8 mouse cellular contexts compared by ENCODE assay signal in genomic region chr14:61650291-61650960, GRCm38 (mm10). TPM values are rescaled to one million over a fixed set of nuclear protein-coding genes. Genes with fewer than 3 reads are reported as not detected.
DNase-seq lines count a peak whose midpoint lies in the region; ATAC-seq and TF ChIP-seq lines count a peak whose summit lies in the region.

No protein-coding gene starts in this region.

- H3K4me3 ChIP-seq in gastrocnemius, adult 2 months = 0 out of 2 replicates have a peak overlapping the region, but pooled peaks have one; percentile 90
- H3K4me3 ChIP-seq in thymus, adult 2 months (ENCODE audit: control insufficient read depth, insufficient read depth, low read length) = no peak overlapping the region
- H3K4me3 ChIP-seq in macrophage (ENCODE audit: inconsistent target) = peak overlapping the region; percentile 53; the same call in 1 of the 2 replicates

- H3K79me2 ChIP-seq in macrophage (ENCODE audit: inconsistent target) = peaks cover 90% of the 10 kb centered on the region

- ATAC-seq in inflammation-experienced regulatory T-cells, adult 6 months = no peak

- H3K4me1 ChIP-seq in thymus, adult 2 months (replicated peaks; ENCODE audit: control insufficient read depth, insufficient read depth, low read length) = no peaks in the 10 kb centered on the region

- peak; percentile 72 for TF ChIP-seq CTCF in gastrocnemius, adult 2 months (IDR thresholded peaks at IDR 0.05)
- no peak for TF ChIP-seq CTCF in thymus, adult 2 months (IDR thresholded peaks at IDR 0.05; ENCODE audit: borderline replicate concordance, control insufficient read depth, extremely low read depth, insufficient read depth, low read length, poor library complexity)

- H3K27ac ChIP-seq in gastrocnemius, adult 2 months = peak overlapping the region; percentile 92
- H3K27ac ChIP-seq in thymus, adult 2 months (ENCODE audit: control insufficient read depth, insufficient read depth, low read length) = no peak overlapping the region
- H3K27ac ChIP-seq in macrophage = peak overlapping the region; percentile 87

- no peak for TF ChIP-seq POLR2A in thymus, adult 2 months (IDR thresholded peaks at IDR 0.05; ENCODE audit: control insufficient read depth, extremely low read depth, insufficient read depth, low read length, poor library complexity)

- WGBS in thymus, adult 2 months = 36% methylated on average over 9 of the region's 9 CpGs
- WGBS in macrophage (ENCODE audit: missing documents) = 15% methylated on average over 9 of the region's 9 CpGs

- no peak for DNase-seq in gastrocnemius, adult 2 months
- DNase-seq in gastrocnemius, postnatal 14 days = no peak
- DNase-seq in thymus, adult 2 months = peak; percentile 53
- no peak for DNase-seq in thymus, adult 18-20 months
- peak; percentile 71 for DNase-seq in embryo, embryonic 10.5 days (ENCODE audit: low spot score)
- DNase-seq in layer of hippocampus, adult 18-20 months (ENCODE audit: low spot score in 2 of 2) = peak; percentile 9 to 76

- H3K36me3 ChIP-seq in thymus, adult 2 months (ENCODE audit: control insufficient read depth, insufficient read depth, low read length) = no peaks in the 10 kb centered on the region
- no peaks in the 10 kb centered on the region for H3K36me3 ChIP-seq in macrophage (ENCODE audit: inconsistent target)

- intact Hi-C loops in gastrocnemius, adult 2 months (cut with DNase I) = loop anchor here (2.0 kb wide), 1 partner anchor 392 kb away; no protein-coding TSS in a partner anchor
- intact Hi-C loops in gastrocnemius, postnatal 14 days (cut with DNase I; ENCODE audit: low total_unique reads) = no loop called here

- no peaks in the 10 kb centered on the region for H3K27me3 ChIP-seq in thymus, adult 2 months (ENCODE audit: control insufficient read depth, insufficient read depth, low read length)

RNA-seq across cellular contexts. Expression of gene Kcnrg, which starts 43.2 kb away (rescaled TPM):
- not detected for total RNA-seq in gastrocnemius, adult 2 months (2021)
- total RNA-seq in gastrocnemius, postnatal 14 days (2021) = under 1 TPM; 0.16 to 0.27 TPM
- polyA plus RNA-seq in thymus, adult 2 months (2012; rRNA removed) = 0.11 and 0.28 TPM in 2 replicates
- total RNA-seq in layer of hippocampus, adult 18-20 months (2021) = under 1 TPM; 0.97 to 0.99 TPM
- 1 to 10 TPM in 1 of 26 experiments, under 1 TPM in 13, not detected in 12; 0.33 to 1.2 (median 0.55) TPM for total RNA-seq in macrophage (2018; cell fraction: chromatin; rRNA removed)
- under 1 TPM in 4 of 26 experiments, not detected in 22; 0.06 to 0.15 (median 0.10) TPM for total RNA-seq in macrophage (2018; cell fraction: cytosol; rRNA removed)
- 1 to 10 TPM in 1 of 26 experiments, under 1 TPM in 11, not detected in 14; 0.24 to 1.1 (median 0.43) TPM for total RNA-seq in macrophage (2018; cell fraction: nucleus; rRNA removed)
- polyA plus RNA-seq in macrophage (2018) = not detected in 3 replicates
- under 1 TPM; 0.60 to 0.98 (median 0.91) TPM for polyA plus RNA-seq in inflammation-experienced regulatory T-cells, adult 6 months (2017; shearing (Covaris generic))

RNA-seq across cellular contexts. Expression of gene Trim13, which starts 52.4 kb away (rescaled TPM):
- total RNA-seq in gastrocnemius, adult 2 months (2021) = 1 to 10 TPM; 6.6 to 8.5 TPM
- total RNA-seq in gastrocnemius, postnatal 14 days (2021) = 10 to 100 TPM in 1 of 2 experiments, 1 to 10 TPM in 1; 8.0 to 15.8 TPM
- 1.8 and 2.6 TPM in 2 replicates for polyA plus RNA-seq in thymus, adult 2 months (2012; rRNA removed)
- 10 to 100 TPM; 12.1 to 12.5 TPM for total RNA-seq in layer of hippocampus, adult 18-20 months (2021)
- 10 to 100 TPM in 10 of 26 experiments, 1 to 10 TPM in 16; 2.1 to 38.3 (median 6.0) TPM for total RNA-seq in macrophage (2018; cell fraction: chromatin; rRNA removed)
- 10 to 100 TPM in 10 of 26 experiments, 1 to 10 TPM in 16; 5.5 to 41.2 (median 7.3) TPM for total RNA-seq in macrophage (2018; cell fraction: cytosol; rRNA removed)
- 10 to 100 TPM in 14 of 26 experiments, 1 to 10 TPM in 12; 5.6 to 35.1 (median 10.7) TPM for total RNA-seq in macrophage (2018; cell fraction: nucleus; rRNA removed)
- polyA plus RNA-seq in macrophage (2018) = 6.3 to 8.2 TPM (median 7.2 TPM) in 3 replicates
- polyA plus RNA-seq in inflammation-experienced regulatory T-cells, adult 6 months (2017; shearing (Covaris generic)) = 1 to 10 TPM; 4.0 to 8.2 (median 8.0) TPM

Comparison
In these comparisons a context has a peak if more than half of its experiments do, and no peak if none do; other contexts are left out.
1. DNase-seq: peak in thymus, adult 2 months (single experiment), embryo, embryonic 10.5 days (single experiment) and layer of hippocampus, adult 18-20 months (2 of 2); none in gastrocnemius, adult 2 months (single experiment), gastrocnemius, postnatal 14 days (single experiment) and thymus, adult 18-20 months (0 of 2).